Mouse (Mus musculus) layer of hippocampus, postnatal 10 days (tissue): Measurements from ENCODE around the gene Utp6. TPM values are rescaled to one million over a fixed set of nuclear protein-coding genes. Genes with fewer than 3 reads are reported as not detected.

ENCODE experiments used
- DNase-seq, 2 experiments: peaks; one replicate each; pipeline ENCODE4 v3.0.0; 2021; ENCODE audit warnings: low spot score in 2 of 2
- total RNA-seq, 2 experiments: library from RNA; stranded (reverse); gene quantifications; 2 replicates each; pipeline ENCODE4 v1.2.3; 2021

Gene Utp6
- total RNA-seq, 2 experiments from 2014 or later = 37.6 to 40.1 TPM

DNA sequence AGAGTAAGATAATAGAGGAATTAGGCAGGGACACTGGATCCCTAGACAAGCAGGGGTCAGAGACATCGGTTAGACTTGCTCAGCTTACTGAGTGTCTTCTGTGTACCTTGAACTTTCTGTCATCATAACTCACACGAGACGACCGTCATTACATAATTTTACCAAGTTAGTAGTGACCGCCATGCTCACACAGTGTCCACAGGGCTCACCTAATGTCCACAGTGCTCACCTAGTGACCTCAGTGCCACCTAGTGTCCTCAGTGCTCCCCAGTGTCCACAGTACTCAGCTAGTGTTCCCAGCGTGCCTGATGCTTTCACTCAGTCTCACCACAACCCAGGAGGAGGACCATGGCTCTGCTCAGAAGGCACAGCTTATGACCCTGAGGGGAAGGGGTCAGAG lies 77.4 kb downstream of the Utp6 start:
- no peak for DNase-seq

Other genes with a start within 250 kb of the Utp6 start
- 10 to 100 TPM; 33.0 to 37.0 TPM for gene Suz12, start 30.7 kb upstream of the Utp6 start, total RNA-seq
- 10 to 100 TPM; 18.0 to 18.6 TPM for gene Crlf3, start 118.6 kb upstream of the Utp6 start, total RNA-seq
- 1 to 10 TPM; 6.0 to 6.6 TPM for gene Atad5, start 127.0 kb upstream of the Utp6 start, total RNA-seq
- 10 to 100 TPM; 10.7 to 10.8 TPM for gene Tefm, start 179.8 kb upstream of the Utp6 start, total RNA-seq
- 1 to 10 TPM; 8.5 to 9.7 TPM for gene Adap2, start 191.7 kb upstream of the Utp6 start, total RNA-seq
- 1 to 10 TPM; 3.3 to 4.1 TPM for gene Rnf135, start 221.5 kb upstream of the Utp6 start, total RNA-seq
- gene Rhot1, start 246.6 kb upstream of the Utp6 start, total RNA-seq = 10 to 100 TPM; 62.2 to 64.0 TPM